Mouse (Mus musculus) gastrocnemius, postnatal 25 days (tissue): Measurements from ENCODE around the gene Olfr394. TPM values are rescaled to one million over a fixed set of nuclear protein-coding genes. Genes with fewer than 3 reads are reported as not detected.
"Not testable (repeated sequence)": the region's sequence is repeated elsewhere in the genome, so short reads cannot be mapped to it uniquely, and the experiment has no call there.

Experiments used
- DNase-seq: peaks from one replicate; pipeline ENCODE4 v3.0.0; 2022
- long read RNA-seq, 2 experiments: library from polyadenylated mRNA; stranded (forward); transcript quantifications; one replicate each; pipeline ENCODE4 v2.0.0; 2021
- total RNA-seq, 2 experiments: library from RNA; stranded (reverse); gene quantifications; 1 replicate in 1 of 2; 2 replicates in 1 of 2; pipeline ENCODE4 v1.2.3; 2021

The Olfr394 gene
- total RNA-seq: not detected
- long read RNA-seq, experiment 1: 0 reads
- long read RNA-seq, experiment 2: 0 reads

DNA sequence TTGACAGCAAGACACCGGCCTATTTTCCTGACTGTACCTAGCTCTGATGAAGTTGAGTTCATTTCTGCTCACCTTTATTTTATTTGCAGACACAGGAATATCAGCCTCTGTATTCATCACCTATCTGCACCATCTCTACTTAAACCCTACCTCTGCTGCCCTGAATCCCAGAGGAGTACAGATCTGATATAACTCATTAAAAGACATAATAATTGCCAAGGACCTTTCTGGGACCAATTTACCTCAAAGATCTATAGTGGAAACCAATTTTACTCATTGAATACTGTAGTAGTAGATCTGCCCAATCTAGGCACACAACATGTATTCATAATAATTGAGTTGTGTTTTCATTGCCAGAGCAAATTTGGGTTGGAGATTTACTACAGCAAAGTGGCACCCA lies at the start of gene Olfr394:
Olfr394 (minus strand) TSS at position 101 of the 400 bp plus-strand sequence.
- no peak for DNase-seq

DNA sequence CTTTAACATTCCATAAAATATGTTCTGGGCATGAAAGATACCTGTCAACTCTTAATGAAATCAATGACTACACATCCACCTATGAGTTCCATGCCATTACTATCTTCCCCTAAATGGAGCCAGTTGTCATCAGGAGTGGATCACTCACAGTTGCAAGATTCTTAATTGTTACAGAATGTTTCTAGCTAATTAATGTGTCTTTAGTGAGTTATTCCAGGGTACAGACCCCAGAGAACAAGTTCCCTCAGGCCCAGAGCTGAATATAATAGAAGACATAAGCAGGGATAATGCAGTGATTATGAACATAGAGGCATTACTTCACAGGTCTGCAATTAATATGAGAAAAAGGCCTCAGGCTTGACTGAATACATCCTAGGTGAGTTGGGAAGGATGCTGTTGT lies 45.8 kb upstream of the Olfr394 start, which contains the start of gene Olfr23:
Olfr23 (plus strand) TSS at position 301 of the 400 bp plus-strand sequence.
- DNase-seq: no peak

DNA sequence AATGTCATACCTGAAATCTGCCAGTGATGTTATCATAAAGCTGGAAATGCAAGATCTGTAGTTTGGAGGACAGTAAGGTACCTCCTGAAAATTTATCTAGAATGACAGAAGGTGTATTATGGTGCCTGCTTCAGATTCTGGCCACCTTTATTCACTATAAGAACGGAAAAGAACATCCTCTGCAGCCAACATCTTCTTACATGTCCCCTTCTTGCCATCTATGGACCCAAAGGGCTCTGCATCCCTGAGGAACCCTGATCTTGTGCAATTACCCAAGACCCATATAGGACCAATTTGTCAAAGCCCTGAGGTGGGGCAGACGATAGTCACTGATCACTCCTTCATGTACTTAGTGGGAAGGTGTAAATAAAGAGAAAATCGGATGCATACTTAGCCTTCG lies 18.6 kb upstream of the Olfr394 start, which contains the start of gene Olfr395:
Olfr395 (minus strand) TSS at position 101 of the 400 bp plus-strand sequence.
- DNase-seq: not testable (repeated sequence)

DNA sequence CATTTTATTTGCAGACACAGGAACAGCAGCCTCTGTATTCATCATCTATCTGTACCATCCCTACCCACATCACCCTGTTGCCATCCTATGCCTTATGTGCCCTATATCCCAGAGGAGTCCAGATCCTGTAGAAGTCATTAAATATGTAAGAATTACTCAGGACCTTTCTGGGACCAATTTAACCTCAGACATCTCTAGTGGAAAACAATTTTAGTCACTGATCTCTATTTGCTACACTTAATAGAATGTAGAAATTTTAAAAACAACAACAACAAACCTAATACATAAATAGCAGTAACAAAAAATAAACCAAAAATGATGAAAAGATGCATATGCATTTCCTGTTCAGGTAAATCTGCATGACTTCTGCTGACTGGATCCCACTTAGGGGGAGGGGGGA lies 39.2 kb downstream of the Olfr394 start, which contains the start of gene Olfr393:
Olfr393 (minus strand) TSS at position 101 of the 400 bp plus-strand sequence.
- DNase-seq: no peak

Other genes with a start within 250 kb of the Olfr394 start
- gene Zfp735, start 202.0 kb downstream of the Olfr394 start, total RNA-seq: not detected
- gene Olfr389, start 110.1 kb downstream of the Olfr394 start, total RNA-seq: not detected
- not detected for gene Olfr390, start 107.8 kb downstream of the Olfr394 start, total RNA-seq
- not detected for gene Olfr391-ps, start 87.7 kb downstream of the Olfr394 start, total RNA-seq
- not detected for gene Olfr392, start 73.7 kb downstream of the Olfr394 start, total RNA-seq
- not detected for gene Olfr393, start 39.3 kb downstream of the Olfr394 start, total RNA-seq
- not detected for gene Olfr395, start 18.5 kb upstream of the Olfr394 start, total RNA-seq
- not detected for gene Olfr23, start 45.9 kb upstream of the Olfr394 start, total RNA-seq
- gene Olfr397, start 70.0 kb upstream of the Olfr394 start, total RNA-seq: not detected
- gene Olfr398, start 99.6 kb upstream of the Olfr394 start, total RNA-seq: not detected
- not detected for gene Olfr139, start 165.8 kb upstream of the Olfr394 start, total RNA-seq
- gene Olfr399, start 165.8 kb upstream of the Olfr394 start, total RNA-seq: not detected
- not detected for gene Zfp616, start 179.2 kb upstream of the Olfr394 start, total RNA-seq
- gene Olfr401, start 222.9 kb upstream of the Olfr394 start, total RNA-seq: not detected